Mouse (Mus musculus): ENCODE measurements at regions not wholly inside any gene's neighbourhood (a gene's known extent, or its start where the extent isn't known, plus 50 kb on each side); places are given as distances from the start of the nearest gene placed in this dataset.

DNA sequence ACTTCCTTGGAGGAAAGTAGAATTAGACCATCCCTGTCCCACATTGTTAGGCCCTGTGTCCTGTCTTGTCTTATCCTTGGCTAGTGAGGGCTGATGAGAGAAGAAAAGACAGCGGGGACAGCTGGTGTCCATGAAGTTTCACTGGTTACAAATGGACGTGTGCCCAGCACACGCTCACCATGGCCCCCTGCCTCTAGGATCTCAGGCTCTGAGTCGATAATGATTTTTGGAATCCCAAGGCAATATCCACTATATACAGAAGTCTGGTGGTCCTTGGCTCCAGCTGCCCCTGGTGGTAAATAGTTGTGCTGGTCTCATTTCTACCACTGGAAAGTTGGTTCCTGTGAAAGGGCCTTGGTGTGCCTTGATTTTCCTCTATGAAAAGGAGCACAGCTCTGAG lies 51.7 kb upstream of the F13a1 start:
- Histone ChIP-seq H3K4me3 (replicated peaks; ENCODE audit: low read length) (no peak overlapping the region), H3K27me3 (ENCODE audit: control insufficient read depth, insufficient read depth, low read length) (no peaks in the 10 kb centered on the region), H3K4me2 (ENCODE audit: low read depth, low read length) (no peak overlapping the region), H3K36me3 (ENCODE audit: control insufficient read depth, insufficient read depth, low read length) (no peaks in the 10 kb centered on the region), H3K4me1 (ENCODE audit: control insufficient read depth, insufficient read depth, low read length) (no peaks in the 10 kb centered on the region), H3K9ac (ENCODE audit: low read length) (no peak overlapping the region), H3K27ac (ENCODE audit: low read length) (no peak overlapping the region), H3K9me3 (replicated peaks; ENCODE audit: control insufficient read depth, low read length) (no peaks in the 10 kb centered on the region)
- ATAC-seq (ENCODE audit: insufficient read depth, low FRiP score) = no peak
- WGBS = 85% methylated on average over 4 of the region's 4 CpGs

Measured in stomach, embryonic 16.5 days (tissue).